ENCODE assay signal across 10 mouse cellular contexts in the genomic region with DNA sequence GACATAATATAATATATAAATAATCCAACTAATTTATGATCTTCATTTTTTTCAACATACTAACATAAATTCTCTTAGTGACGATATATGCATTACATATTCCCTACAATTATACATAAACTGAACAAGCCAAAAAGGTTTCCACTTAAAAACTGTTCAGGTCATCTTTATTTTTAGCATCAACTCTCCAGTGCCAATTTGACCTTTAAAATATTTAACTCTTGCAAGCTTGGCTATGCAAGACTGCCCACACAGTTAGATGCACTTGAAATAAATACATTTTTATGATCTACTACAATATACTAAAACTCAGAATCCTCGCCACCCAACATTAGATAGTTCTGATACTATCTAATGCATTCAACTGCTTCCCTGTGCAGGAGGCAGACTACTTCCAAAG. TPM values are rescaled to one million over a fixed set of nuclear protein-coding genes. Genes with fewer than 3 reads are reported as not detected.
DNase-seq lines count a peak whose midpoint lies in the region; ATAC-seq lines count a peak whose summit lies in the region.
"Had no signal": no experiment of that assay in that cellular context is flagged by ENCODE, and none has a peak within 500 bp of the region (broad histone marks: within the 10 kb centered on the region; RNA-seq: fewer than 3 reads in every experiment).

No protein-coding gene starts in this region.

- H3K4me1 ChIP-seq in heart, embryonic 15.5 days (replicated peaks) = peaks cover 31% of the 10 kb centered on the region
- H3K4me1 ChIP-seq in hindbrain, embryonic 14.5 days (replicated peaks; ENCODE audit: control insufficient read depth, insufficient read depth, low read length) = peaks cover 22% of the 10 kb centered on the region
- H3K4me1 ChIP-seq in midbrain, embryonic 12.5 days = peaks cover 17% of the 10 kb centered on the region

- H3K27me3 ChIP-seq in heart, embryonic 15.5 days = no peaks in the 10 kb centered on the region
- H3K27me3 ChIP-seq in hindbrain, embryonic 14.5 days (ENCODE audit: control insufficient read depth, insufficient read depth, low read length) = no peaks in the 10 kb centered on the region
- H3K27me3 ChIP-seq in midbrain, embryonic 12.5 days = no peaks in the 10 kb centered on the region

- no peaks in the 10 kb centered on the region for H3K9me3 ChIP-seq in heart, embryonic 15.5 days (replicated peaks)
- H3K9me3 ChIP-seq in hindbrain, embryonic 14.5 days (ENCODE audit: control insufficient read depth, low read length) = no peaks in the 10 kb centered on the region
- no peaks in the 10 kb centered on the region for H3K9me3 ChIP-seq in midbrain, embryonic 12.5 days

- H3K9ac ChIP-seq in heart, embryonic 15.5 days = peak overlapping the region; percentile 96
- H3K9ac ChIP-seq in hindbrain, embryonic 14.5 days = peak overlapping the region; percentile 85
- H3K9ac ChIP-seq in midbrain, embryonic 12.5 days (replicated peaks) = no peak overlapping the region

- WGBS in heart, embryonic 15.5 days = 38% methylated on average over 2 of the region's 2 CpGs
- WGBS in hindbrain, embryonic 14.5 days = 78% methylated on average over 2 of the region's 2 CpGs
- 81% methylated on average over 2 of the region's 2 CpGs for WGBS in midbrain, embryonic 12.5 days

- intact Hi-C loops in heart, postnatal 25 days (cut with DNase I) = loop anchor here (5.0 to 10.0 kb wide), 5 partner anchors 72 to 824 kb away; a partner anchor contains a TSS

- ATAC-seq in heart, embryonic 15.5 days (replicated peaks; ENCODE audit: insufficient number of reproducible peaks, insufficient read depth, low FRiP score, low read depth) = no peak
- ATAC-seq in hindbrain, embryonic 14.5 days (ENCODE audit: low FRiP score) = no peak
- no peak for ATAC-seq in midbrain, embryonic 12.5 days (ENCODE audit: low FRiP score, low read depth)

- peak overlapping the region; percentile 69 for H3K4me3 ChIP-seq in heart, embryonic 15.5 days
- H3K4me3 ChIP-seq in hindbrain, embryonic 14.5 days (replicated peaks; ENCODE audit: low read length) = peak overlapping the region; percentile 76
- H3K4me3 ChIP-seq in midbrain, embryonic 12.5 days = peak overlapping the region; percentile 91

- no peaks in the 10 kb centered on the region for H3K36me3 ChIP-seq in heart, embryonic 15.5 days
- H3K36me3 ChIP-seq in hindbrain, embryonic 14.5 days (replicated peaks; ENCODE audit: control insufficient read depth, insufficient read depth) = no peaks in the 10 kb centered on the region
- H3K36me3 ChIP-seq in midbrain, embryonic 12.5 days = no peaks in the 10 kb centered on the region

- peak overlapping the region; percentile 69 for H3K4me2 ChIP-seq in heart, embryonic 15.5 days
- peak overlapping the region; percentile 62 for H3K4me2 ChIP-seq in hindbrain, embryonic 14.5 days (replicated peaks)
- H3K4me2 ChIP-seq in midbrain, embryonic 12.5 days (replicated peaks) = peak overlapping the region; percentile 60

- DNase-seq in heart, postnatal 25 days (ENCODE audit: low spot score) = no peak
- peak; percentile 21 for DNase-seq in NIH3T3 (ENCODE audit: low read depth)
- no peak for DNase-seq in hindbrain, embryonic 14.5 days (ENCODE audit: low spot score)
- DNase-seq in cerebellum, adult 11 months = no peak
- no peak for DNase-seq in urinary bladder, adult 18-20 months (ENCODE audit: low spot score in 2 of 2)
- DNase-seq in embryo, embryonic 10.5 days (ENCODE audit: low spot score) = no peak
- DNase-seq: cerebellum, adult 18-20 months; spleen, adult 18-20 months had no signal

- peak overlapping the region; percentile 98 for H3K27ac ChIP-seq in heart, embryonic 15.5 days
- no peak overlapping the region for H3K27ac ChIP-seq in hindbrain, embryonic 14.5 days
- no peak overlapping the region for H3K27ac ChIP-seq in midbrain, embryonic 12.5 days (replicated peaks)

RNA-seq across cellular contexts. Expression of a gene that starts 1.5 kb away (rescaled TPM):
- polyA plus RNA-seq in heart, embryonic 15.5 days (2015; fragmentation: Nextera tagmentation; extraction: Ambion mirVana) = 31.2 and 32.9 TPM in 2 replicates
- total RNA-seq in heart, postnatal 25 days (2021) = 10 to 100 TPM; 77.3 to 78.1 TPM
- polyA plus RNA-seq in hindbrain, embryonic 14.5 days (2014; fragmentation: Nextera tagmentation; extraction: Ambion mirVana) = 29.6 and 32.6 TPM in 2 replicates
- polyA plus RNA-seq in midbrain, embryonic 12.5 days (2016; fragmentation: Nextera tagmentation; extraction: Ambion mirVana) = 22.2 and 25.2 TPM in 2 replicates

RNA-seq across cellular contexts. Expression of a gene that starts 1.6 kb away (rescaled TPM):
- 45.3 and 47.6 TPM in 2 replicates for polyA plus RNA-seq in heart, embryonic 15.5 days (2015; fragmentation: Nextera tagmentation; extraction: Ambion mirVana)
- 10 to 100 TPM; 23.3 to 25.0 TPM for total RNA-seq in heart, postnatal 25 days (2021)
- 65.4 and 73.6 TPM in 2 replicates for polyA plus RNA-seq in hindbrain, embryonic 14.5 days (2014; fragmentation: Nextera tagmentation; extraction: Ambion mirVana)
- polyA plus RNA-seq in midbrain, embryonic 12.5 days (2016; fragmentation: Nextera tagmentation; extraction: Ambion mirVana) = 56.1 and 58.9 TPM in 2 replicates
